Mouse (Mus musculus) testis, adult 2 months (tissue): ENCODE data around the gene Gpr137c.

Source experiments
- CTCF ChIP-seq: fragments of 200-500 bp; IDR thresholded peaks from 2 replicates; pipeline ENCODE4 v1.5.1; 2012; ENCODE audit warnings: low read depth, mild to moderate bottlenecking, inconsistent platforms, low read length, moderate library complexity; ENCODE audit not compliant: control insufficient read depth, insufficient read depth, insufficient replicate concordance
- POLR2A ChIP-seq: fragments of 200-500 bp; IDR thresholded peaks from 2 replicates; pipeline ENCODE4 v1.6.1; 2012; ENCODE audit warnings: low read depth, mild to moderate bottlenecking, inconsistent platforms, low read length, moderate library complexity; ENCODE audit not compliant: control insufficient read depth

DNA sequence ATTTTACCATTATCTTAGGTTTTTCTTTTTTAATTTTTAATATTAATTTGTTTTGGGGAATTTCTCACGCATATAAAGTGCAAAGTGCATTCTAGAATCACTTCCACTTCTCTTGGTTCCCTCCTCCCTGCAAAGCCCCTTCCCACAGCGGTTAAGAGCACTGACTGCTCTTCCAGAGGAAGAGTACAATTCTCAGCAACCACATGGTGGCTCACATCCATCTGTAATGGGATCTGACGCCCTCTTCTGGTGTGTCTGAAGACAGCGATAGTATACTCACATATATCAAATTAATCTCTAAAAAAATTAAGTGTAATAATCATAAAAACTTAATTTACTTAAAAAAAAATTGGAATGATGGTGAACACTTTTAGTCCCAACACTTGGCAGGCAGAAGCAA, 84.9 kb downstream of the Gpr137c start:
- TF ChIP-seq CTCF (no peak), POLR2A (no peak)
